Mouse (Mus musculus): ENCODE data around the gene Igf2r.

GRCm38 (mm10) chr17:12755146-12755545 is 14.3 kb downstream of the Igf2r start:
- TF ChIP-seq CTCF (conservative IDR thresholded peaks at IDR 0.05; ENCODE audit: insufficient read depth, insufficient read length, low read depth, low read length) (no peak), POLR2A (IDR thresholded peaks at IDR 0.05; ENCODE audit: low read depth, low read length) (no peak)
